Mouse (Mus musculus): ENCODE measurements around the gene Patl2. TPM values are rescaled to one million over a fixed set of nuclear protein-coding genes. Genes with fewer than 3 reads are reported as not detected.

Patl2 gene
- total and polyA plus RNA-seq, 3 experiments = not detected

- H3K27ac ChIP-seq (ENCODE audit: insufficient read depth, low read depth) = no peak overlapping the region
- H3K9me3 ChIP-seq (replicated peaks; ENCODE audit: low read length) = no peaks in the 10 kb centered on the region
- no peak for TF ChIP-seq UBTF (IDR thresholded peaks at IDR 0.05; ENCODE audit: low read depth, low read length)
- no peak for TF ChIP-seq RCOR1 (conservative IDR thresholded peaks at IDR 0.05; ENCODE audit: low read depth, low read length)
- TF ChIP-seq USF1 (IDR thresholded peaks at IDR 0.05; ENCODE audit: low read depth, low read length) = no peak
- no peak for TF ChIP-seq SMC3 (IDR thresholded peaks at IDR 0.05; ENCODE audit: low read depth, low read length)
- TF ChIP-seq ETS1 (conservative IDR thresholded peaks at IDR 0.05; ENCODE audit: low read depth, low read length) = no peak
- TF ChIP-seq HCFC1 (IDR thresholded peaks at IDR 0.05; ENCODE audit: low read depth, low read length) = no peak
- TF ChIP-seq CHD2 (IDR thresholded peaks at IDR 0.05; ENCODE audit: low read length) = no peak
- TF ChIP-seq NRF1 (IDR thresholded peaks at IDR 0.05; ENCODE audit: low read depth, low read length) = no peak
- TF ChIP-seq POLR2AphosphoS2 (IDR thresholded peaks at IDR 0.05; ENCODE audit: low read depth, low read length) = no peak; the same call in 1 of the 2 replicates
- TF ChIP-seq GABPA (IDR thresholded peaks at IDR 0.05; ENCODE audit: insufficient replicate concordance, low read depth, low read length) = no peak
- TF ChIP-seq EP300 (IDR thresholded peaks at IDR 0.05; ENCODE audit: low read length) = no peak
- no peak for TF ChIP-seq TCF12 (IDR thresholded peaks at IDR 0.05; ENCODE audit: low read depth, low read length)
- no peak for TF ChIP-seq JUND (conservative IDR thresholded peaks at IDR 0.05; ENCODE audit: low read depth, low read length)
- TF ChIP-seq NELFE (IDR thresholded peaks at IDR 0.05; ENCODE audit: low read depth, low read length) = no peak
- TF ChIP-seq IRF4 (IDR thresholded peaks at IDR 0.05; ENCODE audit: low read depth, low read length) = no peak
- TF ChIP-seq MEF2A (IDR thresholded peaks at IDR 0.05; ENCODE audit: borderline replicate concordance, low read depth, low read length) = no peak
- TF ChIP-seq CHD1 (IDR thresholded peaks at IDR 0.05; ENCODE audit: low read depth, low read length) = no peak
- TF ChIP-seq MAZ (IDR thresholded peaks at IDR 0.05; ENCODE audit: low read depth, low read length) = no peak
- no peak for TF ChIP-seq ZC3H11A (IDR thresholded peaks at IDR 0.05; ENCODE audit: low read depth, low read length)
- H3K4me3 ChIP-seq (replicated peaks in 1 of 3; ENCODE audit: low read depth in 2 of 3, low read length in 2 of 3, poor library complexity in 1 of 3) = peak overlapping the region; percentile 91 to 93 (median 92)
- H3K27me3 ChIP-seq (replicated peaks) = no peaks in the 10 kb centered on the region
- peak overlapping the region; percentile 100 for H3K9ac ChIP-seq (ENCODE audit: insufficient read depth, low read depth)
- peaks cover 61% of the 10 kb centered on the region for H3K79me2 ChIP-seq (replicated peaks; ENCODE audit: control insufficient read depth, extremely low read depth, insufficient read depth, poor library complexity, severe bottlenecking)
- peak overlapping the region; percentile 100 for H3K4me2 ChIP-seq (ENCODE audit: insufficient read depth, low read depth, poor library complexity, severe bottlenecking)
- in situ Hi-C loops (cut with MboI; ENCODE audit: low pct_ligation_motif_present, low pct_unique_long_range_greater_than_20kb, low sequenced_read_pairs) = no loop called here
- H3K4me1 ChIP-seq (ENCODE audit: control insufficient read depth in 1 of 2, insufficient read depth in 2 of 2) = peaks cover 17 to 52% of the 10 kb centered on the region in 2 experiments
- dilution Hi-C loops (cut with MboI; ENCODE audit: extremely low pct_ligation_motif_present, extremely low pct_unique_long_range_greater_than_20kb, low sequenced_read_pairs) = no loop called here
- H3K36me3 ChIP-seq (replicated peaks in 1 of 2; ENCODE audit: control insufficient read depth in 1 of 2, insufficient read depth in 1 of 2, low read length in 1 of 2) = peaks cover 47 to 63% of the 10 kb centered on the region in 2 experiments
- no peak for DNase-seq (ENCODE audit: extremely low read depth)
Observed at GRCm38 (mm10) chr2:122149716-122150115, 36.3 kb downstream of the Patl2 start.

GRCm38 (mm10) chr2:122149316-122149715 lies 36.7 kb downstream of the Patl2 start:
- Histone ChIP-seq H3K79me2 (replicated peaks; ENCODE audit: control insufficient read depth, extremely low read depth, insufficient read depth, poor library complexity, severe bottlenecking) (peaks cover 61% of the 10 kb centered on the region), H3K27ac (ENCODE audit: insufficient read depth, low read depth) (no peak overlapping the region; the same call in 1 of the 2 replicates), H3K4me3 (replicated peaks in 1 of 3; ENCODE audit: low read depth in 2 of 3, low read length in 2 of 3, poor library complexity in 1 of 3) (peak overlapping the region; percentile 91 to 93 (median 92)), H3K27me3 (replicated peaks) (no peaks in the 10 kb centered on the region), H3K4me2 (ENCODE audit: insufficient read depth, low read depth, poor library complexity, severe bottlenecking) (peak overlapping the region; percentile 100), H3K36me3 (replicated peaks in 1 of 2; ENCODE audit: control insufficient read depth in 1 of 2, insufficient read depth in 1 of 2, low read length in 1 of 2) (peaks cover 43 to 59% of the 10 kb centered on the region in 2 experiments), H3K9me3 (replicated peaks; ENCODE audit: low read length) (no peaks in the 10 kb centered on the region), H3K4me1 (ENCODE audit: control insufficient read depth in 1 of 2, insufficient read depth in 2 of 2) (peaks cover 13 to 48% of the 10 kb centered on the region in 2 experiments), H3K9ac (ENCODE audit: insufficient read depth, low read depth) (peak overlapping the region; percentile 100)
- no peak for TF ChIP-seq ELF1 (IDR thresholded peaks at IDR 0.05; ENCODE audit: low read depth, low read length)
- no peak for TF ChIP-seq POLR2A (IDR thresholded peaks at IDR 0.05; ENCODE audit: low read depth, low read length)
- no peak for TF ChIP-seq ETS1 (conservative IDR thresholded peaks at IDR 0.05; ENCODE audit: low read depth, low read length)
- TF ChIP-seq CHD1 (IDR thresholded peaks at IDR 0.05; ENCODE audit: low read depth, low read length) = 0 out of 2 replicates have a peak, but pooled peaks have one; percentile 22
- no peak for TF ChIP-seq MYC (IDR thresholded peaks at IDR 0.05; ENCODE audit: low read depth, low read length)
- 0 out of 2 replicates have a peak, but pooled peaks have one; percentile 31 for TF ChIP-seq MAZ (IDR thresholded peaks at IDR 0.05; ENCODE audit: low read depth, low read length)
- TF ChIP-seq CTCF (conservative IDR thresholded peaks at IDR 0.05 in 1 of 2, IDR thresholded peaks at IDR 0.05 in 1 of 2; ENCODE audit: low read depth in 2 of 2, low read length in 2 of 2) = no peak
- no peak for TF ChIP-seq MAX (IDR thresholded peaks at IDR 0.05; ENCODE audit: low read length)
- TF ChIP-seq MAFK (IDR thresholded peaks at IDR 0.05; ENCODE audit: insufficient replicate concordance, low read length) = no peak
- 0 out of 2 replicates have a peak, but pooled peaks have one; percentile 52 for TF ChIP-seq MXI1 (IDR thresholded peaks at IDR 0.05; ENCODE audit: low read depth, low read length)
- TF ChIP-seq RAD21 (IDR thresholded peaks at IDR 0.05; ENCODE audit: low read depth, low read length) = no peak
- no peak for TF ChIP-seq CHD2 (IDR thresholded peaks at IDR 0.05; ENCODE audit: low read length)
- dilution Hi-C loops (cut with MboI; ENCODE audit: extremely low pct_ligation_motif_present, extremely low pct_unique_long_range_greater_than_20kb, low sequenced_read_pairs) (no loop called here), in situ Hi-C loops (cut with MboI; ENCODE audit: low pct_ligation_motif_present, low pct_unique_long_range_greater_than_20kb, low sequenced_read_pairs) (no loop called here)
- no peak for DNase-seq (ENCODE audit: extremely low read depth)
